Mouse (Mus musculus): ENCODE measurements at regions not wholly inside any gene's neighbourhood (a gene's known extent, or its start where the extent isn't known, plus 50 kb on each side); places are given as distances from the start of the nearest gene placed in this dataset.

- DNase-seq: peak; percentile 69 to 74
Measured at GRCm38 (mm10) chr13:55954346-55954745, 118.4 kb upstream of the Pitx1 start.

DNA sequence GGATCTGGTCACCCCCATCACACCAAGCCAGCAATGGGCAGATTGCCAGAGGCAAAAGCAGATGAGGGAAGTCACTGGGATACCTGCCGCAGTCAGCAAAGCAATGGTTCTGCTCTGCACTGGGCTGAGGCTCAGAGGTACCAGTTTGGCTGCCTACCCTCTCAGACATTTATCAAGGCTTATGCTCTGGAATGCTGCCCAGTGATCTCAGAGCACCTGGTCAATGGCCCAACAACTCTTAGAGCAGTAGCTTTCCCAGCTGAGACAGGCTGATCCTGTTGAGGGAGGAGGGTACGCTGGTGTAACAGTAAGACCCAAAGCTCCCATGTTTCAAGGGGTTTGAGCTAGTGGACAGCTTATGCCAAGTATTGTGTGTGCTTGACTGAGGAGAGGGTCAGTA lies 117.4 kb upstream of the Pitx1 start:
- peak; percentile 54 to 64 for DNase-seq

DNA sequence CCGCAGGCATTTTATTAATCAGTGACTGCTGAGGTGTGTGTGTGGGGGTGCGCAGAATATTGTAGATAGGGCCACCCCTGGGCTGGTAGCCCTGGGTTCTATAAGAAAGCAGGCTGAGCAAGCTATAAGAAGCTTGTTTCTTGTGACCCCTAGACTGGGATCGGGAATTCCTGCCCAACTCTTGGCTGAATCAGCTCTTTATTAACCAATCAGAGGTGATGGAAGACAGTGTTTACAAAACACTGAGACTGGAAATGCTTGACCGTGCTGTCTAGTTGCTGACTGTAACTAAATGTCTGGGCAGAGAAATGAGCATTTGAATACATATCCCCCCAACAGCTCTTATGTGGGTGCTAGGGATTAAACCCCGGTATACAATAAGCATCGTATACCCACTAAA lies 114.8 kb upstream of the Pitx1 start:
- no peak for DNase-seq

- DNase-seq: no peak
Measured at GRCm38 (mm10) chr13:55948591-55948990, 112.6 kb upstream of the Pitx1 start.

- DNase-seq: no peak
Measured at GRCm38 (mm10) chr13:55948144-55948543, 112.2 kb upstream of the Pitx1 start.

DNA sequence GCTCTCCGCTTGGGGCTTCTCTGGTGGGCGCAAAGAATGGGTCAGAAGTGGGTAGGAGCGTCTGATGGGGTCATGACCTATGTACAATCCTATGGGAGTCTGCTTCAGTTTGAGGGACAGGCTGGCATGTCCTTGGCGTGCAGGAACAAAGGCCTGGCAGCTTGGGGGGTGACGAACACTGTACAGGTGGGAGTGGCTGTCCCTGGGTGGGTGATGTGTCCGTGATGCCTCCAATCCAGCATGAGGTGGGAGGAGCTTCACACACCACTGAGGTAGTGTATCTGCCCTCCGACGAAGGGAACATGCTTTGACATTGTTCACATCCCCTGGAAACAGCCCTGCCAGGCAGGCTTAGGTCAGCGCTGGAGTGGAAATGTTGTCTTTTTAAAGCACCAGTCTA lies 101.4 kb upstream of the Pitx1 start:
- DNase-seq: no peak

DNA sequence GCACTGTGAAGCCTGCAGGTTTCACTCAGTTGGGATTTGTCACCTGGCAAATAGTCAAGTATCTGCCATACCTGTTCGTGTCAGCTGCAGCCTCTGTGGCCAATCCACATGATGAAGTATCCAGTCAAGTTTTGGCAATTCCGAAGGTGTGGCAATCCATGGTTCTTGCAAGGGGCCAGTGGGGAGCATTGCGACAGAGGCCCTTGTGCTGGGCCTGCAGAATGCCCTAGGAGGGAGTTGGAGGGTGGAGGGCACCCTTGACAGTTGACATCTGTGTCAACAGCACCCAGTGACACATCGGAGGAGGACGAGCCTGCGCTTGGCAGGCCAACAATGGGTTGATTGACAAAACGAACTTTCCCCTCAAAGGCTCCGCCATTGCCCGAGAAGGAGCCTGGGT lies 101.0 kb upstream of the Pitx1 start:
- DNase-seq: peak in 1 of 2 experiments; percentile 21

DNA sequence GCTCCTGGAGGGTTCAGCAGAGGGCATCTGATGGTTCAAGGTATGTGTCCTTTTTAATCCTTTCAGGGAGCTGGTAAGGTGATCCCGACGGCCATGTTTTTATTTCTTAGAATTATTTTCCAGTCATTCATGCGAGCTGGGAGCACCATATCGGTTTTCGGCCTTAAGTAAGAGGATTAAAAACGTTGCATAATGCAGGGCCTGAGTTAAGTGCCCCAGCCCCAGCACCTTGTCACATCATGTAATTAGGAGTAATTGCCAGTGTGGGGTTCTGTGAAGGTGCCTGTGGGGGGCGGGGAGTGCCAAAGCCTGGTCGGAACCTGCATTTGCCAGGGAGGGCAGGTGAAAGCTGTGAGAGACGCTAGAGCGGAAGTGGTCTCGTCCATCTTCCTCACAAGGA lies 94.6 kb upstream of the Pitx1 start:
- no peak for DNase-seq

- no peak for DNase-seq
Measured at GRCm38 (mm10) chr13:55929814-55930213, 93.8 kb upstream of the Pitx1 start.

GRCm38 (mm10) chr13:55923505-55924136 lies 87.6 kb upstream of the Pitx1 start:
- peak; percentile 35 to 45 for DNase-seq

GRCm38 (mm10) chr13:55917316-55917715 lies 81.3 kb upstream of the Pitx1 start:
- no peak for DNase-seq

DNA sequence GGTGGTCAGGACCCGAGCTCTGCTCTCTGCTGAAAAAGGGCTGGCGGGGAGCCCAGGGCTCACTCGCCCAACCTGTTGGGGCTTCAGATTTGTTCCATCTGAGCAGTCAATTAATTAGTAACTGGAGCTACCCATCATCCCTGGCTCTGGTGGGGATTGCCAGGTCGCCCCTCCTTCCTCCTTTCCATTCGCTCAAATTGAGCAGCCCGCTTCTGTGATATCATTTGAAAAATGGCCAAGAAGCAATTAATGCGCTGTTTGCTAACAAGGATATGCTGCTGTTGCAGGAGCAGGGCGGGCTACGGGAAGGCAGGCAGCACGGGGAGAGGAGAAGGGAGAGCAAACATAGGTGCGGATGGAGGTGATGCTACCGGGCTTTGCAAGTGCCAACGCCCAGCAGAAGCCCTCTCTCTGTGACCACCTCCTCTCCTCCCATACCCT lies 76.3 kb upstream of the Pitx1 start:
- DNase-seq: no peak

GRCm38 (mm10) chr13:55909941-55910340 lies 73.9 kb upstream of the Pitx1 start:
- no peak for DNase-seq

DNA sequence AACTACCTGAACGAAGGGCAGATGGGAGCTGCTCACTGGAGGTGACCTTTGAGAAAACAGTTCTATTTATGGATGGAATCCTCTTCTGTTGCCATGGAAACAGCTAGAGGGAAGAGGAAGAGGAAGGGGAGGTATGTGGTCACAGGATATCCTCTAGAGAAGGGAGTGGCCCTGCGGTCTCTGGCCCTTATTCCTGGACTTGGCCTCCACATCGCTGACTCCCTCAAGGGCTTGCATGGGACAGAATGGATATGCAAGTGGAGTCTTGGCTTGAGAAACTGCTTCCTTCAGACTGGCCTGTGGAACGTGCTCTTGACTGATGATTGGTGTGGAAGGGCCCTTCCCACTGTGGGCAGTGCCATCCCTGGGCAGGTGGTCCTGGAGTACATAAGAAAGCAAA lies 68.9 kb upstream of the Pitx1 start:
- DNase-seq: no peak

DNA sequence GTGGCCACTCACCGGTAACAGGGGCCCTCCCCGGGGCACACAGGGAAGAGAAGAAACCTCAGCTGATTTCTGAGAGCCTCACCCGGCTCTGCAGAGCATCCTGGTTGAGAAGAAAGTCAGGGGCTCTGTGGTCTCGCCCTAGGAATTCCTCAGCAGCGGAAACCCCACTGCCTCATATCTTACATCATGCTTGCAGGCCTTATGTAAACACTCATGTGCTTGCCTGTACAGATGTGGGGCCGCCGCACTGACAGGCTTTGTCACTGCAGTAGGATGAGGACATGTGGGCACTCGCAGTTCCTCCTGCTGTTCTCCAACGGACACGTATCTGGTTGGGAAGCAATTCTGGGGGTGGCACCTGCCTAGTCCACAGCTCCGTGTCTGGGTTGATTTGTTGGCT lies 66.3 kb upstream of the Pitx1 start:
- DNase-seq: no peak

DNA sequence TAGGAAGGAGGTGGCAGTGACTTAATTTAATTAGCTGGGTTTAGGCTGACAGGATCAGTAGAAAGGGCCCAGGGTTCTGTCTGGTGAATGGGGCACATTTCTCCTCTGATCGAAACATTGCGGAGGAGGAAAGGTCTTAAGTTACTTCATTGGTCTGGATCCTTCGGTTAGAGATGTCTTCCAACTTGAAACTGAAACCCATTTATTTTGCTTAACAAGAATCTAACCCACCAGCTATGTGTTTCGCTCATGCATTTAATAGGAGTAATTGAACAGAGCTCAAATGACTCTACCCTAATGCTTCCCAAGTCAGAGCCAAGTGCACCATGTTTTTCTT lies 64.2 kb upstream of the Pitx1 start:
- DNase-seq: no peak

- DNase-seq: no peak
Measured at GRCm38 (mm10) chr13:55899501-55900189, 63.7 kb upstream of the Pitx1 start.

GRCm38 (mm10) chr13:55898999-55899398 lies 63.0 kb upstream of the Pitx1 start:
- no peak for DNase-seq

GRCm38 (mm10) chr13:55898257-55898950 lies 62.4 kb upstream of the Pitx1 start:
- no peak for DNase-seq

DNA sequence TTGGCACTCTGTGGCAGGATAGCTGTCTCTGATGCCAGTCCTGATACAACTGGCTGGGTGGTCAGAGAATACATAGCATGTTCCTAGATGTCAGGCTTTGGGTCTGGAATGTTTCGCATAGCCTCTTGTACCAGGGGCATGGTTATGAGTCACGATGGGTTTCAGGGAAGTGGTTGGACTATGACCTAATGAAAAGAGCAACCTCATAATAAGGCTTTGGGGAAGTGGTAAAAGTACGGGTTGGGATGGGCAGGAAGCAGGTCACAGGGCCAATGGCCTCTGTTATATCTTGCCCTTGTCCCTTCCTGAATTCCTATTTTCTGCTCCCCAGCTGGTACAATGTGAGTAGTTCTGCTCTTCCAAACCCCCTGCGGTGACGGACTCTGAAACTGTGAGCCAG lies 59.5 kb upstream of the Pitx1 start:
- DNase-seq: no peak

DNA sequence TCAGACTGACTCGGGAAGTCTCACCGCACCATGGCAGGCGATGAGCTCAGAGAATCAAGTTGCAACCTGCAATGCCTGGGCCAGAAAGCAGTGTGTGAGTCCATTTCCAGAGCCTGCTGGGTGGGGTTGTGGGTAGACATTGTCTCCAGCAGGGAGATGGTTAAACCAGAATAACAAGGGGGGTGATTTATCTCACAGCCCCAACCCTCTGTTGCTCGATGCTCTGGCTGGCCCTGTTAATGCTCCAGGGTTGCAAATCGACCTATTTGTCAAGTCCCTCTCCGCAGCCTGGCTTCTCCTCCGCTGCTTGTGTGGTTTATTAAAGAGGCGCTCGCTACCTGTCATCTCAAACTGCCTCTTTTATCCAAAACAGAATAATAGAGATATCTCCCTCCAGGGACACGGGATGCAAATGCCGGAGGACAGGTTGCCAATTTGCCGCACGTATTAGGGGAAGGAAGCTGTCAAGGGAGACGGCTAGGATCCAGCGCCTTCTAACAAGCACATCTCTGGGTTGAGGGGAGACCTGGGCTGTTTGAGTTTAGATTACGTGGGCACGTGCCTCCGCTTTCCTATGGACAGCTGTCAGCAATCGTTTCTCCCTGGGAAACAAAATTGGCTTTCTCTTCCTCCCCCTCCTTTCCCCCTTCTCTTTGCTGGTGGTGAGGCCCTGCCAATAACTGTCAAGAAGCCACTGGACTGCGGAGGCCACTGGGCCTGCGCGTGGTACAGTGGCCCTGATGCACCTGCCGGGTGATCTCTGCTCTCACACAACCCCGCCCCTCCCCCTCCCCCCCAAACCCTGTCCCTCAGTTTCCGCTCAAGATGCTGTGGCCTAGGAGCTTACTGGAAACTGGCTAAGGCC lies 57.4 kb upstream of the Pitx1 start:
- DNase-seq: no peak

DNA sequence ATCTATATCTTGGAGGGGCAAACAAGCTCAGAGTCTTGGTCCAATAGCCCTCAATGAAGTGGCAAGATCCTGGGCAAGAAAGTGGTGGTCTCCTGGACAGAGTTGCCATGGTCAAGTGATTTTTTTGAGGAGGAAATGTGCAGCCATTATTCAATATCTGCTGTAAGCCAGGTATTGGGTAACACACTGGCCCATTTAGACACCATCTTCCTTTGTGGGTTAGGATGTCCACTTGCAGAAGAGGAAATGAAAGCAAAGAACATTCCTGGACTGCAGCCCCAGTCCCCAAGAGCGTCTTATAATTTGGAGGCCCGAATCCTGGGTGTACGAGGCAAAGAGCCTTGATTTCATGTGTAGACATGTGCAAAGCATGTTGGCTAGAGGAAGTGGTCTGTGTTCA lies 56.3 kb upstream of the Pitx1 start:
- no peak for DNase-seq

DNA sequence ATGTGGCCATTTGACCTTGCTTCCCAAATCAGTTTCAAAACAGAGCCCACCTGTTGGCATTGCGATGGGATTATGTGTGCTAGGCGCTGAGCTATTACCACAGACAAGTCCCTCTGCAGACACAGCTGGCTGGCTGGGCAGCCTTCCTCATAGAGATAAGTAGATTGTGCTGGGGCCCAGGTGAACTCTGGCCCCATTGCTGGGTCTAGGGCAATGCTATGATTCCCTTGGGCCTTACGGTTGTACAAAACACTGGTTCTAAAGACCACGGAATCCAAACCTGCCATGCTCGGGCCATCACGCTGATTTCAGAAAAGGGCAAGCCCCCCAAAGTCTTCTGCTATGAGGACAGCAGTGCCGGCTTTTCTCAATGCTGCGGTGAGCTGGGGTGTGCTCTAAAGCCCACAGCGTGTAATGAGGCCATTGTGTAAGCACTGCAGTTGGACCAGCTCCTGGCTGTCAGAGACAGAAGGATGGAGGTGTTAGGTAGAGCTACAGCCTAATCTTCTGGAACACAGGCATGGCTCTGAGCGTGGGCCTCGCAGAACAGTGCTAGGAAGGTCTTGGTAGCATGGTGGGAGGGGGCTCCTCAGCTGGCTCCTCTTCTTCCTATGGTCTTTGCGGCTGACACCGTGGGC lies 51.2 kb upstream of the Pitx1 start:
- no peak for DNase-seq
